Mouse (Mus musculus): Measurements from ENCODE around the gene St8sia6.
A peak's percentile ranks its signal among the peaks of the same experiment; 100 is the strongest.
"Not testable (repeated sequence)": the region's sequence is repeated elsewhere in the genome, so short reads cannot be mapped to it uniquely, and the experiment has no call there.

Gene St8sia6

DNA sequence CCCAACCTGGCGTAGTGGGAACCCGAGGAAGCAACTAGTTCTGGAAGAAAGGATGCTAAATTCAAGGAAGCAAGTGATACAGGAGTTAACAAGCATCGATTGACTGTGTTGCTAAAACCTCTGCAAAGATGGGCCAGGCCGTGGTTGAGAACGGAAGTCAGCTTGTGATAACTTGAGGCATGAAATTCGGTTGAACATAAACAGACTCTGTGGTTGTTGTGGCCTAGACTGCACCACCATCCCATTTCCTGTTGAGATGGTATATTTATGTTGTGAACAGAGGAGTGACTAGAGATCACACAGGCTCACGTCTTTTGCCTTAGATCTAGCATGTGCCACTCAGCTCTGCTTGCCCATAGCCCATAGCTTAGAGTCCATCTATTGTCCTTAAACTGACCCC lies 36.5 kb downstream of the St8sia6 start:
- DNase-seq: no peak

DNA sequence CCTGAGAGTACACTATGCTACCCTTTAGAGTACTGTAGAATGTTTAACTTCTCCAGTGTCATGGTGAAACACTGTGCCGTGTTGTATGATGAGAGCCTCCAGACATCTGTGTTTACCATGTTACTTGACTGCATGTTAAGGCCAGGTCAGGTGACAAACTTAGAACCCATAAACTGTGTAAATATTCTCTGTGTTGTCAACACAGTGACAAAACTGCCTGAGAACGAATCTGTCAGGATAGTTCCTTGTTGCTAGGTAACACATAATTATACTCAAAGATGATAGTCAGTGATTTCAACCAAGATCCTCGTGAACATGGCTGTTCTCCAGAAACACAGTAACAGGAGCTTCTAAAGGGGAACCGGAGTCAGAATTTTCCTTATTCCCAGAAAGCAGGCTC lies 38.1 kb downstream of the St8sia6 start:
- no peak for DNase-seq

DNA sequence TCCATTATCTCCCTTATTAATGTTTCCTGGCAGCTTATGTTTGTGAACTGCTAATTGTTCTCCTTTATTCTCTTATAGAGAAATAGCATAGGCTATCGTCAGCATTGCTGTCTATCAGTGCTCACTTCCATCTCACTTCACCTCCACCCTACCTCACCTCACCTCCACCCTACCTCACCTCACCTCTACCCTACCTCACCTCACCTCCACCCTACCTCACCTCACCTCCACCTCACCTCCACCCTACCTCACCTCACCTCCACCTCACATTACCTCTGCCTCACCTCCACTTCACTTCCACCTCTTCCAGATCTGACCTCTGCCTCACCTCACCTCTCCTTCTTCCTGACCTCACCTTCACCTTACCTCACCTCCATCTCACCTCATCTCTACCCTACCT lies 42.2 kb downstream of the St8sia6 start:
- no peak for DNase-seq

DNA sequence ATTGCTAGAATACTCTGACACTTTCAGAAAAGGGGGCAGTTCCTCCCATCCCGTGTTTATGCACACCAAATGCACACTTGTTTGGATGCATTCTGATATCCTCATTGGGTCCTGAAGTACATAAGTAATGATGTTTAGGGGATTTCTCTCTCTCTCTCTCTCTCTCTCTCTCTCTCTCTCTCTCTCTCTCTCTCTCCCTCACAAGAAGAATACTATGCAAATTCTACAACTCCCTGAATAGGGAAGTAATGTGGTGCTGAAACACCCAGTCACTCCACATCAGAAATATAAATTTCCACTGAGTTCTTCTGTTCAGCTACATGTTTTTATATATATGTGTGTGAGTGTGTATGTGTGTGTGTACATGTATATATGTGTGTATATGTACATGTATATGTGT lies 43.1 kb downstream of the St8sia6 start:
- no peak for DNase-seq

GRCm38 (mm10) chr2:13750089-13750488 lies 43.8 kb downstream of the St8sia6 start:
- DNase-seq: no peak

GRCm38 (mm10) chr2:13749176-13749575 lies 44.7 kb downstream of the St8sia6 start:
- no peak for DNase-seq

GRCm38 (mm10) chr2:13747576-13747975 lies 46.3 kb downstream of the St8sia6 start:
- no peak for DNase-seq

DNA sequence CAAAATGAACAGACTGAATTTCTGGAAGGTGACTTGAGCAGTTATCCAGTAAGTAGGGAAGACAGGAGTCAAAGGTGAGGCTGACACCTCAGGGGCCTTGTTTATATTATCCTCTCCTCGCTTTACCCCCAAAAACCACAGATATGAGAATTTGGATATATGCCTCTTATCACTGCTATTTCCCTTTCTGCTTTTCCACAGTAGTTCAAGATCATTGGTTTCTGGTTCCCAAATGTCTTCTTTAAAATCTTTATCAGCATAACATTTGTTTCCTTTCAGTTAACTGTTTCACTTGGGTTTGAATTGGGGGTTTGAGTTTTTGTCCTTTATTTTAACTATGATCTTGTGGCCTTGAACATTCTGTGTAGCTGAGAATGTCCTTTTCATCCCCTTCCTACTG lies 47.8 kb downstream of the St8sia6 start:
- no peak for DNase-seq

DNA sequence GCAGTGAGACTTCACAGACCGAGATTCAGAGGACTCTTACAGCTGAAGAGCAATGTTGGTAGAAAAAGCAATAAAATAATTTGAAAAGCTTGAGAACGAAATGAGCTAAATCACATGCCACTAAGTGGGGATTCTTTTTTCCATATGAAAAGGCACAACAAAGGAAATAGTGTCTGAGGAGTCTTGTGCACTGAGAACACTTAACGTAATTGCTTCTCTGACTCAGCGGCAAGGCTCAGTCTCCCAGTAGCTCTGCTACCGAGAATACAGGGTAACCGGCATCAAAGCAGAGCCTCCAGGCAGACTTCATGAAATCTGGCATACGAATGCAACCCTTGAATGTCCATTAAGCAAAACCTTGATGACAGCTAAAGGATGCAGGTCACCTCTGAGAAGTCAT lies 55.2 kb downstream of the St8sia6 start:
- no peak for DNase-seq

GRCm38 (mm10) chr2:13727901-13728300 lies 66.0 kb downstream of the St8sia6 start:
- DNase-seq: peak; percentile 46

- DNase-seq: no peak
Measured at GRCm38 (mm10) chr2:13725592-13725991, 68.3 kb downstream of the St8sia6 start.

DNA sequence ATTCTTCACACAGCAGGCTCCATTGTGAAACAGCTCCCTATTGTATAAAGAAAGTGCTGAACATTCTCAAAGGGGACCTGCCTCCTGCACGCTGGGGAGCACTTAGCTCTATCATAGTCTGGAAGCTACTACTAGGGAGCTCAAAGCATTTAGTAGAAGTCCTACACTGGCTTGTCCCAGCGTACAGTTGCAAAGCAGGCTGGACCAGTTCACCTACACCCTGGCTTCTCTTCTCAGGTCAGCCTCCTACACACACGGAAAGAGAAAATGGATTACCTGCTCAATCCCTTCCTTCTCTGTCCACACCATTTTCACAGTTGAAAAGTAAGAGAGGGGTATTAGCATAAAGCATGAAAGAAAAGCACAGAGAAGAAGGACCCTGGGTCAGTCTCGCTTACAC lies 71.6 kb downstream of the St8sia6 start:
- no peak for DNase-seq

- DNase-seq: no peak
Measured at GRCm38 (mm10) chr2:13718628-13719185, 75.2 kb downstream of the St8sia6 start.

DNA sequence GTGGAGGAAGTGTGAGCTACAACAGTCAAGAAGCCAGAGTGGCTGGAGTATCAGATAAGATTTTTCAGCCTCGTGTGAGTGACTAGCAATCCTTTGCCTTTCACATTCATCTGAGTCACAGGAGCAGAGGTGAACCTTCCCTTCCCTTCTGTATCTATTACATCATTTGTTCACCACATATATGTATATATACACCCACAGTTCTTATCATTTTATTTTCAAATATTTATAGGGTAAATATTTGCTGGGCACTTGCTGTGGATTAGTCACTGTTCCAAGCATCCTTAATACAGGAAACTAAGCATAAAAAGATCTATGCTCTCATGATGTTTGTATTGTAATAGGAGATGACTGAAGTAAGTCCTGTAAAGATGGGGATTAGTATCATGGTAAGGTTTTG lies 85.1 kb downstream of the St8sia6 start:
- DNase-seq: no peak

- no peak for DNase-seq
Measured at GRCm38 (mm10) chr2:13697514-13697913, 96.3 kb downstream of the St8sia6 start.

DNA sequence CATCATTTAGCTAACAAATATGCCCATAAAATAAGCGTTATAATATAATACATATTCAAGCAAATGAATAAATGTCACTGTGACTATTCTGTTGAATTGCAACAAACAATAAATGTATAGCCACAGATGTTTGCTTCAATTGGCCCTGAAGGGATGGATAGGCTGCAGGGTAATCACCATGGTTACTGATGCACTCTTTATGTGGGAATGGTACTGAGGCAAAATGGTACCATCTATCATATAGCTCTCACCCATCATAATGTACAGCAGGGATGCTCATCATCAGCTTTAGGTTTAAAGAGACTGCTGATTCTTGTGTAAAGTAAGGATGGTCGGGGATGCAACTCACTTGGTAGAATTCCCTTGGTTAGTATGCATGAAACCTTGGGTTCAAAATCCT lies 99.4 kb downstream of the St8sia6 start:
- DNase-seq: no peak

GRCm38 (mm10) chr2:13684380-13684779 lies 109.5 kb downstream of the St8sia6 start:
- DNase-seq: no peak

DNA sequence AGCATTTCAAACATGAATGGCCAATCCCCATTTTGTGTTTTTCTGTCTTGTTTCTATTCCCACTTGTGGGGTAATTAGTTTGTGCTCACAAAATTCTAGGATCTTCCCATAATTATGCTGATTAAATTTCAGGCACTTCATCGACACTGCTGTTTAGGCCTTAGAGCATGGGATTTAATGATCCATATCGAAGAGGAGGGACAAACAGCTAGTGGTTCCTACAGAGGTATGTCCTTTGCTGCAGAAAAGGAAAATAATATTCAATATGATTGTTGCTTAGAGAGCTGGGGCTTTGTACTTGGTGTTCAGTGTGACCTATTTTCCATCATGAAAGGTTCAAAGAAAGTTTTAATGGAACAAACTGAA lies 110.7 kb downstream of the St8sia6 start:
- no peak for DNase-seq

- no peak for DNase-seq
Measured at GRCm38 (mm10) chr2:13682488-13683204, 111.2 kb downstream of the St8sia6 start.

DNA sequence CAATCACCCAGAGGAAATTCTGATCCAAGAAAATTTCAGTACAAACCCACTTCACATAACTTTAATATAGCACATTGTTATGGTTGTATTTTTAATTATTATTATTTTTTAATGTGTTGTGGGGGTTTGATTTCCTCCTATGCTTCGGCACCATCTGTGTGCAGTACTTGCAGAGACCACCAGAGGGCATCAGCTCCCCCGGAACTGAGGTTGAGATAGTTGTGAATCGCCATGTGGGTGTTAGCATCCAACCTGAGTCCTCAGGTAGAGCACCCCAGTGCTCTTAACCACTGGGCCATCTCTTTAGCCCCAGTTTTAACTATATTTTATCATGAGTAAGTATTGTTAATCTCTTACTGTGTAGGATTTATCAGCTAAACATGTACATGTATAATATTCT lies 120.9 kb downstream of the St8sia6 start:
- no peak for DNase-seq

- DNase-seq: no peak
Measured at GRCm38 (mm10) chr2:13672426-13672825, 121.4 kb downstream of the St8sia6 start.

GRCm38 (mm10) chr2:13634866-13635265 lies 159.0 kb downstream of the St8sia6 start:
- no peak for DNase-seq

DNA sequence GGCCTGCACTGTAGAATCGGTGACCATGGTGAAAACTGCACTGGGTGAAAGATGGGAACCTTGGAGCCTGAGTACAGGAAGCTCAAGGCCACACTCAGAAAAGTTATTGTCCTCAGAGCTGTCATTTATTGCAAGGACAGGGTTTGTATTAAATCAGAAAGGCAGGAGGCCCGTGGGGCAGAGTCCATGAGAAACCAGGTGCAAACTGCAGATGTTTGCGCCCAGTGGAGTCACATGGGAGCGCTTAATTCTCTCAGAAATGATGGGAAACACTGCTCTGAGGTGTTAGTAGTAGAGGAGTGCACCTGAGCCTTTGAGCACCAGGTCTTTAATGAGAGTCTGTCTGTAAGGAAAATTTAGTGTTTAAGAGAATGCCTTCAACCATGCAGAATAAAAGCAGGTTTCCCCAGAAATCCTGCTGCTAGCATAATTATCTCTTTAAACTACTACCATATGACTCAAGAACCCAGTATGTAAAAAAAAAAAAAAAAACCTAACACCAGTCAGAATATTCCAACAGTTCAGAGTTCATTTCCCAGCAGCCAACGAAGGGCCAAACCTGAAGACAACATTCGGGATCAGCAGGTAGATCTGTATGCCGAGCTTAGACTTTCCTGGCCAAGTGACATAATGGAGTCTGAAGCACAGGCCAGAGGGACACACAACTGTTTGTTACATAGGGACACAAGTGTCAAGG lies 163.6 kb downstream of the St8sia6 start:
- no peak for DNase-seq

- DNase-seq: not testable (repeated sequence)
Measured at GRCm38 (mm10) chr2:13603636-13604035, 190.2 kb downstream of the St8sia6 start.

DNA sequence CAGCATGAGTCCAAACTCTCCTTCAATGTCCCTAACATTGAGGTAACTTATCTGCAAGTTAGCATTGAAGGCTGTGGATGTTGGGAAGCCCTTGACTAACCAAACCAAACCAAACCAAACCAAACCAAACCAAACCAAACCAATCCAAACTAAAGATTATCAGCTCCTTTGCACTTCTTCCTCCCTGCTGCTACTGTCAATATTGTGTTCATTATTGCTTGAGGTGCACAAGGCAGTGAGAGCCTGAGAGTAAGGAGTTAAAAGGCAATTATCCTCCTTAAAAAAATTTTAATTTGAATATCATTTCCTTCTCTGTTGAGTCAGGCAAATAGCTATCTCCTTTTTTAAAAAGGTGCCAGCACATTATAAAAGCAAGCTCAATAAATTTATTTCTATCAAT lies 190.8 kb downstream of the St8sia6 start:
- DNase-seq: no peak
